Mouse (Mus musculus) ovary, adult 18-20 months (tissue): Measurements from ENCODE around the gene Fam183b.

Experiments
- DNase-seq: peaks from one replicate; pipeline ENCODE4 v3.0.0; 2022; ENCODE audit warnings: low spot score, mixed read lengths

Fam183b gene

GRCm38 (mm10) chr11:58772888-58773287 lies 28.9 kb downstream of the Fam183b start, which contains the start of gene Olfr315:
Olfr315 (plus strand) TSS chr11:58773188.
- no peak for DNase-seq

GRCm38 (mm10) chr11:58752434-58752833 lies 49.3 kb downstream of the Fam183b start, which contains the start of gene Olfr316:
Olfr316 (plus strand) TSS chr11:58752734.
- no peak for DNase-seq

GRCm38 (mm10) chr11:58751096-58751495 lies 50.7 kb downstream of the Fam183b start:
- peak; percentile 26 for DNase-seq
